Mouse (Mus musculus): ENCODE results near the gene Arrdc2.

Arrdc2 gene

GRCm38 (mm10) chr8:70789046-70789445 lies 50.5 kb downstream of the Arrdc2 start:
- DNase-seq (ENCODE audit: low spot score in 2 of 2) = no peak

- no peak for DNase-seq (ENCODE audit: low spot score in 2 of 2)
These were observed 51.4 kb downstream of the Arrdc2 start for GRCm38 (mm10) chr8:70787941-70788667.

- no peak for DNase-seq (ENCODE audit: low spot score in 2 of 2)
These were observed 52.5 kb downstream of the Arrdc2 start for GRCm38 (mm10) chr8:70787051-70787445.

GRCm38 (mm10) chr8:70786291-70787050 lies 53.0 kb downstream of the Arrdc2 start:
- no peak for DNase-seq (ENCODE audit: low spot score in 2 of 2)

Measured in spleen, postnatal 36 days (tissue).